Mouse (Mus musculus): ENCODE results near the gene Hipk2.

- TF ChIP-seq CTCF (IDR thresholded peaks at IDR 0.05; ENCODE audit: borderline replicate concordance, control insufficient read depth, extremely low read depth, insufficient read depth, low read length, poor library complexity) (no peak), POLR2A (IDR thresholded peaks at IDR 0.05; ENCODE audit: control insufficient read depth, extremely low read depth, insufficient read depth, low read length, poor library complexity) (no peak)
These were observed 42.8 kb upstream of the Hipk2 start for GRCm38 (mm10) chr6:38918728-38919127.

All from thymus, adult 2 months (tissue).